Mouse (Mus musculus) testis, adult 2 months (tissue): ENCODE data around the gene Ugt2a3. TPM values are rescaled to one million over a fixed set of nuclear protein-coding genes. Genes with fewer than 3 reads are reported as not detected.
"Not testable (repeated sequence)": the region's sequence is repeated elsewhere in the genome, so short reads cannot be mapped to it uniquely, and the experiment has no call there.

Source experiments
- H3K27ac ChIP-seq: fragments of 200-500 bp; 2 replicates; pipeline ENCODE4 v1.5.1; 2012; ENCODE audit warnings: low read depth, low read length; ENCODE audit not compliant: control insufficient read depth, insufficient read depth
- H3K27me3 ChIP-seq: fragments of 200-500 bp; 2 replicates; pipeline ENCODE4 v1.6.1; 2012; ENCODE audit warnings: mild to moderate bottlenecking, low read length, moderate library complexity; ENCODE audit not compliant: control insufficient read depth, insufficient read depth
- H3K36me3 ChIP-seq: fragments of 200-500 bp; 2 replicates; pipeline ENCODE4 v1.6.1; 2012; ENCODE audit warnings: mild to moderate bottlenecking, low read length; ENCODE audit not compliant: control insufficient read depth, insufficient read depth
- H3K4me1 ChIP-seq: fragments of 200-500 bp; 2 replicates; pipeline ENCODE4 v1.6.1; 2012; ENCODE audit warnings: low read length; ENCODE audit not compliant: control insufficient read depth, insufficient read depth
- H3K4me3 ChIP-seq: fragments of 200-500 bp; 2 replicates; pipeline ENCODE4 v1.5.1; 2012; ENCODE audit warnings: low read depth, mild to moderate bottlenecking, low read length, moderate library complexity, mixed read lengths; ENCODE audit not compliant: control insufficient read depth
- CTCF ChIP-seq: fragments of 200-500 bp; IDR thresholded peaks from 2 replicates; pipeline ENCODE4 v1.5.1; 2012; ENCODE audit warnings: low read depth, mild to moderate bottlenecking, inconsistent platforms, low read length, moderate library complexity; ENCODE audit not compliant: control insufficient read depth, insufficient read depth, insufficient replicate concordance
- POLR2A ChIP-seq: fragments of 200-500 bp; IDR thresholded peaks from 2 replicates; pipeline ENCODE4 v1.6.1; 2012; ENCODE audit warnings: low read depth, mild to moderate bottlenecking, inconsistent platforms, low read length, moderate library complexity; ENCODE audit not compliant: control insufficient read depth
- polyA plus RNA-seq: library from polyadenylated mRNA; depleted of rRNA; stranded (reverse); fragments of >200 nt; gene quantifications from 2 replicates; pipeline ENCODE4 v1.2.3, GENCODE M21; 2012; rRNA removed

Ugt2a3 gene
- polyA plus RNA-seq, 1 experiment, result not detected

DNA sequence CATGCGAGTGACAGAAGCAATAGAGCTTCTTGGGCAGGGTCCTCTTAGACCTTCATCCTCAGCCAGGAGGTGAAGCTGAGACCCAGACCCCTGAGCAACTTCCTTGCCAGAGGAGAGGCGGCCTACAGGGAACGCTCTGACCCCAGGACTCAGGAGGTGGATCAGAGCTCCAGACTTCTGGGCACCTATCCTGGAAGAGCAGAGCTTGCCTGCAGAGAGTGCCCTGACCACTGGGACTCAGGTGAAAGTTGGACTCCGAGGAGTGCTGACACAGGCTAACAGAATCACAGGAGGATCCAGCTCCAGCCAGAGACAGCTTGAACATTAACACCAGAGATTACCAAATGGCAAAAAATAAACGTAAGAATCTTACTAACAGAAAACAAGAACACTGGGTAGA is 3.5 kb upstream of the Ugt2a3 start:
- H3K36me3 ChIP-seq, result no peaks in the 10 kb centered on the region
- H3K27ac ChIP-seq, result no peak overlapping the region
- no peak overlapping the region for H3K4me3 ChIP-seq
- TF ChIP-seq POLR2A, result no peak
- TF ChIP-seq CTCF, result no peak
- no peaks in the 10 kb centered on the region for H3K27me3 ChIP-seq
- no peaks in the 10 kb centered on the region for H3K4me1 ChIP-seq

DNA sequence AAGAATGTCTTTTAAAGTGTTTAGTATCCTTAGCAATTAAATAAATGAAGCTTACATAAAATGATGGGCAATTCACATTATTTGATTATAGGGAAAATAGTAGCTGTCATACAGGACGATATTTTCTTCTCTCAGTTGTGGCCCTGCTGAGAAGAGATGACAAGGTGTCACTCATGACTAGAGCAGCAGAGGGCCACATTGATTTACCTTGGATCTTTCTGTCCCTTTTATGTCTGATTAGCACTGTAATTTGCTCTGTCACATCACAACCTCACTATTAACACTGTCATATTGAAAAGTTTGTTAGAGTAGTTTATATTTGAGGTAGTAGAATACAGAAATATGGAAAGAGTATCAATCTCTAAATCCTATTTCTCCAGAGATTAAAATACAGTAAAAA is 1.8 kb downstream of the Ugt2a3 start:
- H3K4me3 ChIP-seq, result no peak overlapping the region
- no peaks in the 10 kb centered on the region for H3K36me3 ChIP-seq
- no peaks in the 10 kb centered on the region for H3K27me3 ChIP-seq
- no peaks in the 10 kb centered on the region for H3K4me1 ChIP-seq
- TF ChIP-seq CTCF (no peak), POLR2A (no peak)
- H3K27ac ChIP-seq, result no peak overlapping the region

DNA sequence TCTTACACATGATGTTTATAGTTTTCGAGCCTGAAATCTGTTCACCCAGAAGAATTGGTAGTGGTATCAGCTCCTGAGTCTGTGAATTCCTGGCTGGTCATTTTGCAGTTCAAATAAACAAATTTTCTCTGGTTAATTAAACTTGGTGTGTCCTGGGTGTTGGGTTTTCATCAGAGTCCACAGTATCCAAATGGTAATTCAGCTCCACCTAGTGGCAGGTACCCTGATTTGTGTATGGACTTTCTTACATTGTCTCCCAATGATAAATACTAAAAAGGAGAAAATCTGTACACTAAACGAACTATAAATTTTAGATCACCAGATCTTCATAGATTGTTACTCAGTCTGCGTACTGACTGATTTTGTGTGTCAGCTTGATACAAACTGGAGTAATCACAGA is 3.4 kb downstream of the Ugt2a3 start:
- Histone ChIP-seq H3K4me1 (no peaks in the 10 kb centered on the region), H3K4me3 (no peak overlapping the region), H3K36me3 (no peaks in the 10 kb centered on the region), H3K27me3 (no peaks in the 10 kb centered on the region), H3K27ac (no peak overlapping the region)
- TF ChIP-seq POLR2A (no peak), CTCF (no peak)

DNA sequence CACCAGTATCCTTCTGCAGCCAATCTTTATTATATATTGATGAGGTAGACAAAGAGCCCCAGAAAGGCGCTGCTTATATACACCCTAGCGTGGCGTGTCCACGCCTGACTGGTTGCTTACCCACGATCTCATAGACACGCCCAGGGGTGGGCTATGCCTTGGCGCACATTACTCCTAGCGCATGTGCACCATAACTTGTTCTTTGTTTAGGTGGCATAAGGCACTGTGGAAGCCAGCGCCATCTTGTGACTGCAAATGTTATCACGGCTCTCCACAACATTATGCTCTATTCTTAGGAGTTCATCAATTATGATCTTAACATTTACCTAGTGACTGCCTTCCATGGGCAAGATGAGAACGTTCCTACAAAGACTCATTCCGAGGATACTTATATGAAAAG is 25.6 kb downstream of the Ugt2a3 start:
- Histone ChIP-seq H3K4me1 (no peaks in the 10 kb centered on the region), H3K4me3 (no peak overlapping the region), H3K36me3 (no peaks in the 10 kb centered on the region), H3K27me3 (no peaks in the 10 kb centered on the region), H3K27ac (no peak overlapping the region)
- TF ChIP-seq CTCF (no peak), POLR2A (no peak)

DNA sequence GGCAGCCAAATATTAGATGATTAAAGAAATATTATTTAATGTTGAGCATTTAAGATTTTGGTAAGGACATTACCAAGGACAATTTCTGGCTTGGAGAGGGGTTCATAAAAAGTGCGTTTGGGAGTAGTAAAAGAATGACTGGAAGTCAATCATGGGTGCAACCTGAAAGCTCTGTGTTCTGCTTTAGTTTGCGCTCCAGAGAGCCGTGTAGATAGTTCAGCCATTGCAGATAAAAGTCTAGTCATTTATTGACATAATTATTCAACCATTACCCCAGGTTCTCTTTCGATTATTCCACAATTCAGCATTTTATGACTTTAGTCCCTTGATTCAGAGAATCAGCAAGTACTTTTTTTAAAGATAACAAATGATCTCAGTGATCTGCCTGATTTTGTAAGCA is 50.8 kb downstream of the Ugt2a3 start:
- not testable (repeated sequence) for H3K4me1 ChIP-seq, H3K27me3 ChIP-seq, H3K36me3 ChIP-seq, H3K27ac ChIP-seq, H3K4me3 ChIP-seq

DNA sequence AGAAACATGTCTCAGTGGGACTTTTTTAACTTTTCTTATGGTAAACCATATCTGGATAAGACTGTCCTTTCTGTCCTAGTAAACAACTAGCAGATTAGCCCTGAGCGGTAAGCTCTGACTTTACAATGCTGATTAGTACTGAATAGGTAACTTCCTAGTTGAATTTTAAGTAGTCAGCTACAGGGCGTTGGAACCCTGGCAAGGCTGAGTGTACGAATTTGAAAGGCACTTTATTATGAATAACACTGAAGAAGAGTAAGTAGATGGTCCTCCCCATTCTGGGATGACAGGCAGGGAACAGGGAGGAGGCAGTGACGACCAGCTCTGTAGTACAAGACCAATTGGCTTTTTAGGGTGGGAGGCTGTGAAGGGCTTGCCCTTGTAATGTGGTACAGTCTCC is 61.0 kb downstream of the Ugt2a3 start:
- not testable (repeated sequence) for H3K27ac ChIP-seq, H3K36me3 ChIP-seq, H3K4me1 ChIP-seq, H3K27me3 ChIP-seq, H3K4me3 ChIP-seq

DNA sequence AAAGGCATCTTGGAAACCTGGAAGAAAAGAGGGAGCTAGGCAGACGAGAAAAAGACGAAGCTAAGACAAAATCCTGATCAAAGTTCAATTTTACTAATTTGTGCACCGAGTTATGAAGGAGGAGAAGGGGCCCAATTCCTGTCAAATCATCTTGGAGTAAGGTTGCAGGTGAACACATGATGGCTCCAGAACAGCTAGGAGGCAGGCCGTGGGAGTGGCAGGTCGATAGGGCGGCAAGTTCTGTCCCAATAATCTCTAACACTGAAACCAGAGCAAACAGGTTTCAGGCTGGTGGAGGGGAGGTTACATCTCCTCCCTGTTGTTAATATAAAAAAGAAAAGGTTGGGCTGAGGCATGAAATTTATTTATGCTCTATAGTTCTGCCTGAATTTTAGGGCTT is 61.4 kb downstream of the Ugt2a3 start:
- H3K4me3 ChIP-seq, result no peak overlapping the region
- H3K27ac ChIP-seq, result no peak overlapping the region
- no peaks in the 10 kb centered on the region for H3K4me1 ChIP-seq
- no peaks in the 10 kb centered on the region for H3K36me3 ChIP-seq
- no peaks in the 10 kb centered on the region for H3K27me3 ChIP-seq
- no peak for TF ChIP-seq POLR2A
- TF ChIP-seq CTCF, result no peak

Other genes starting within 250 kb of the Ugt2a3 start
- gene Ugt2b36, start 244.6 kb downstream of the Ugt2a3 start, polyA plus RNA-seq, result not detected in 2 replicates
- 0.09 TPM in 1 of 2 replicates, not detected in the other for gene Ugt2b5, start 196.9 kb downstream of the Ugt2a3 start, polyA plus RNA-seq
- gene Ugt2b37, start 82.4 kb downstream of the Ugt2a3 start, polyA plus RNA-seq, result not detected in 2 replicates
- not detected in 2 replicates for gene Ugt2b38, start 87.0 kb upstream of the Ugt2a3 start, polyA plus RNA-seq
- gene Ugt2a2, start 145.1 kb upstream of the Ugt2a3 start, polyA plus RNA-seq, result not detected in 2 replicates
- gene Gm43638, start 149.6 kb upstream of the Ugt2a3 start, polyA plus RNA-seq, result not detected in 2 replicates
- not detected in 2 replicates for gene Ugt2a1, start 153.7 kb upstream of the Ugt2a3 start, polyA plus RNA-seq
- gene Sult1b1, start 201.0 kb upstream of the Ugt2a3 start, polyA plus RNA-seq, result not detected in 2 replicates
- not detected in 2 replicates for gene Sult1d1, start 231.8 kb upstream of the Ugt2a3 start, polyA plus RNA-seq